26 mouse cellular contexts compared by ENCODE assay signal in the genomic region with DNA sequence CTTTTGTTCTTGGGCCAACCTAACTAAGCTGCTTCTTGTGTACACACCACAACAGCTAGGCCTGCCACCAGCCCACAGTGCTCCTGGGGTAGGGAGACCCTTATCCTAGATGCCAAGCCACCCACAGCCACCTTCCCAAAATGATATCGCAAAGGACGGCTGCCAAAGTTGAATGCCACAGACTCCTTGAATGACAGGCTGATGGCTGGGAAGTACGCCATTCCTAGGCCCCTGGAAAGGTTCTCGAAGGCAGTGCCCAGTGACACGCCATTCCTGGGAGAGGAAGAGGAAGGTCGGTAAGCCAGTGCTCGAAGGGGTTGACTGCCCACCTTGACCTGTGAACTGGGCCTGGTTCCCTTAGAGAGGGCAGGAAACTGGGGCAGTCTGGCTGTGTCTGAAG. TPM values are rescaled to one million over a fixed set of nuclear protein-coding genes. Genes with fewer than 3 reads are reported as not detected.
"Had no signal": no experiment of that assay in that cellular context is flagged by ENCODE, and none has a peak within 500 bp of the region (broad histone marks: within the 10 kb centered on the region; RNA-seq: fewer than 3 reads in every experiment).

No protein-coding gene starts in this region.

- H3K27ac ChIP-seq: heart, embryonic 10.5 days; hindbrain, embryonic 13.5 days; hindbrain, embryonic 15.5 days; hindbrain, postnatal 0 days; kidney, embryonic 15.5 days; kidney, postnatal 0 days; limb, embryonic 13.5 days; limb, embryonic 15.5 days; liver, embryonic 14.5 days had no signal

- H3K27me3 ChIP-seq: heart, embryonic 12.5 days; hindbrain, embryonic 13.5 days; hindbrain, embryonic 15.5 days; kidney, embryonic 15.5 days; limb, embryonic 13.5 days; limb, embryonic 15.5 days had no signal

- H3K9ac ChIP-seq: heart, embryonic 12.5 days; hindbrain, embryonic 13.5 days; hindbrain, embryonic 15.5 days; kidney, embryonic 15.5 days; limb, embryonic 13.5 days; limb, embryonic 15.5 days; liver, embryonic 14.5 days had no signal

- H3K9me3 ChIP-seq: heart, embryonic 10.5 days; heart, embryonic 12.5 days; hindbrain, embryonic 13.5 days; hindbrain, embryonic 15.5 days; kidney, embryonic 15.5 days; limb, embryonic 13.5 days; limb, embryonic 15.5 days had no signal

- DNase-seq: gastrocnemius, postnatal 14 days; gastrocnemius, postnatal 36 days; heart, adult 11 months; heart, postnatal 14 days; heart, postnatal 36 days; kidney, adult 11 months; kidney, adult 2 months; kidney, adult 9 months; kidney, postnatal 14 days; kidney, postnatal 36 days; layer of hippocampus, adult 9-11 months; layer of hippocampus, postnatal 36 days; left cerebral cortex, postnatal 4 days had no signal

- ATAC-seq: hindbrain, postnatal 0 days; intestine, embryonic 16.5 days had no signal

- H3K4me2 ChIP-seq: heart, embryonic 12.5 days; hindbrain, embryonic 13.5 days; hindbrain, embryonic 15.5 days; kidney, embryonic 15.5 days; limb, embryonic 13.5 days; limb, embryonic 15.5 days; liver, embryonic 11.5 days had no signal

- H3K4me3 ChIP-seq: heart, embryonic 10.5 days; heart, embryonic 12.5 days; hindbrain, embryonic 13.5 days; hindbrain, embryonic 15.5 days; kidney, embryonic 15.5 days; limb, embryonic 13.5 days; limb, embryonic 15.5 days had no signal

- H3K4me1 ChIP-seq: hindbrain, embryonic 13.5 days; hindbrain, embryonic 15.5 days; kidney, embryonic 15.5 days; limb, embryonic 13.5 days; limb, embryonic 15.5 days had no signal

RNA-seq across cellular contexts. Expression of a gene that starts 10.7 kb away (rescaled TPM):
- polyA plus RNA-seq: heart, embryonic 14.5 days; hindbrain, embryonic 13.5 days; hindbrain, postnatal 0 days had no signal
